Mouse (Mus musculus) adrenal gland, adult (tissue): ENCODE results near the gene Tmem63c.

Source experiments
- DNase-seq, 2 experiments: peaks; one replicate each; pipeline ENCODE4 v3.0.0; 2022 to 2023; ENCODE audit warnings: low spot score in 1 of 2; ENCODE audit not compliant: inconsistent age in 2 of 2

Tmem63c gene

GRCm38 (mm10) chr12:87127256-87127655, 106.1 kb downstream of the Tmem63c start:
- DNase-seq, result no peak

- no peak for DNase-seq
Observed at GRCm38 (mm10) chr12:87130224-87130623, 109.1 kb downstream of the Tmem63c start.

- peak in 1 of 2 experiments; percentile 25 for DNase-seq
Observed at GRCm38 (mm10) chr12:87131181-87131580, 110.0 kb downstream of the Tmem63c start.

- DNase-seq, result peak; percentile 29 to 86
Observed at GRCm38 (mm10) chr12:87131619-87132018, 110.5 kb downstream of the Tmem63c start.

- DNase-seq, result no peak
Observed at GRCm38 (mm10) chr12:87132210-87132609, 111.1 kb downstream of the Tmem63c start.

- no peak for DNase-seq
Observed at GRCm38 (mm10) chr12:87132784-87133183, 111.6 kb downstream of the Tmem63c start.

GRCm38 (mm10) chr12:87137439-87138341, 116.5 kb downstream of the Tmem63c start:
- no peak for DNase-seq

- DNase-seq, result no peak
Observed at GRCm38 (mm10) chr12:87138342-87138701, 117.2 kb downstream of the Tmem63c start.

- DNase-seq, result no peak
Observed at GRCm38 (mm10) chr12:87138768-87139167, 117.6 kb downstream of the Tmem63c start.
